Mouse (Mus musculus): Measurements from ENCODE around the gene Mnt.

Mnt gene

GRCm38 (mm10) chr11:74832503-74833143 lies 1.9 kb downstream of the Mnt start:
- peak; percentile 54 for DNase-seq

GRCm38 (mm10) chr11:74833536-74834358 lies 3.0 kb downstream of the Mnt start:
- DNase-seq = no peak

DNA sequence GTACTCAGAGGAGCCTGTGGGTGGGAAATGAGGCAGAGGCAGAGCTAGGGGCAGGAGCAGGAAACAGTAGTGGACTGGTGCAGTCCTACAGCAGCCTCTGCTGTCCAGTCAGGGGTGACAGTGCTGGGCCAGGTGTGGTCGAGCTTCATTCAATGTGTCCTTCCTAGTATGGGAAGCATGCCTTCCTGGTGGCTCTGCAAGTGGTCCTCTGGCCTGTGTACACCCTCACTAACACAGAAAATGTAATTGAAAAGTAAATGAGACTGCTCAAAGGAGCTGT lies 3.6 kb downstream of the Mnt start:
- DNase-seq = no peak

DNA sequence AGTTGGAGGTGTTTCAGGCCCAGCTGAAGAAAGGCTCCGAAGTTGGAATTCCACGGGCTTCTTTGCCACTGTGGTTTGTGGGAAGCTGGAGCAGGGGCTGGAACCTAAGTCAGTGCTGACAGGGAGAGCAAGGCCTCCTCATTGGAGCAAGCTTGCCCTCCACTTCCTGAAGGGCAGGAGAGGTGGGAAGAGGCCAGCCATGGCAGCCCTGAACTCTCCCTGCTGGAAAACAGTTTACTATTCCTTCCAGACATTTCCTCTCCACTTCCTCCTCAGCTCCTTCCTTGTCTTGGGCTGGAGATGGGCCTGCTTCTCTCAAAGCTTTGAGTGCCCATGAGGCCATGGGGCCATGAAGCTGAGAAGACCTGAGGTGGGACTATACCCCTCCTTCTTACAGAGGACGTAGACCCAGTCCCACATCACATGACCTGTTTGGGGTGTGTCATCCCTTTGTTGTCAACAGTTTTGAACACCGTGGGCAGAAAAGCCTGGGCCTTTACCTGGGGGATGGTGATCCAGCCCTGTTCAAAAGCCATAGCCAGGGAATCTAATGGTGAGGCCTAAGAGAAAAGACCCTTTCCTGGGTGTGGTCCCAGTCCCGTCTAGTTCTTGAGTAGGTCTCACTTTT lies 4.0 kb downstream of the Mnt start:
- no peak for DNase-seq

DNA sequence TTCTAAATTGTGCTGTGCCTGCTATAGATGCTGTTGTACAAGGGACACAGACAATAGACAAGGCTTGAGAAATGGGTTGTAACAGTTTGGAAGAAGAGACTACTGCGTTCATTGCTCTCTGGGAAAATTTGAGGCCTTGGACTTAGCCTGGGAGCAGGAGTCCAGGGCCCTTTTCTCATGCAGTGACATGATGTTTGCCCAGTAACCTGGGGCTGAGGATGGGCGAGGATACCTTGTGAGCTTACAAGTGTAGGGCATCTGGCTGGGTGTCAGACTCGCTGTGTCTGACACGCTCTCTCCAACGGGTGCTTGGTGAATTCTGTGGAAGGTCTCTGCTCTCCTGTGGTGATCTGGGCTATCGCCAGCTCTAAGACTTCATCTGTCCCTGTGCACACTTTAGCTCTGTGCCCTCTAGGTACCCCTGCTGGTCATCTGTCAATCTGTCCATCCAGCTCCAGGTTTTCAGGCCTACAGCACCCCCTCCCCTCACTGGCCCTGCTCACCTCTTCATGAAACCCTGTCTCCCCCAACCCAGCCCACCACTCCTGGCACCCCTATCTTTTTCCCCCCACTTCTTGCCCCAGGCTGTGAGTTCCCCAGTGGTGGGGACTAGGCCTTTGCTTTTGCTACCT lies 5.0 kb downstream of the Mnt start:
- DNase-seq = no peak

DNA sequence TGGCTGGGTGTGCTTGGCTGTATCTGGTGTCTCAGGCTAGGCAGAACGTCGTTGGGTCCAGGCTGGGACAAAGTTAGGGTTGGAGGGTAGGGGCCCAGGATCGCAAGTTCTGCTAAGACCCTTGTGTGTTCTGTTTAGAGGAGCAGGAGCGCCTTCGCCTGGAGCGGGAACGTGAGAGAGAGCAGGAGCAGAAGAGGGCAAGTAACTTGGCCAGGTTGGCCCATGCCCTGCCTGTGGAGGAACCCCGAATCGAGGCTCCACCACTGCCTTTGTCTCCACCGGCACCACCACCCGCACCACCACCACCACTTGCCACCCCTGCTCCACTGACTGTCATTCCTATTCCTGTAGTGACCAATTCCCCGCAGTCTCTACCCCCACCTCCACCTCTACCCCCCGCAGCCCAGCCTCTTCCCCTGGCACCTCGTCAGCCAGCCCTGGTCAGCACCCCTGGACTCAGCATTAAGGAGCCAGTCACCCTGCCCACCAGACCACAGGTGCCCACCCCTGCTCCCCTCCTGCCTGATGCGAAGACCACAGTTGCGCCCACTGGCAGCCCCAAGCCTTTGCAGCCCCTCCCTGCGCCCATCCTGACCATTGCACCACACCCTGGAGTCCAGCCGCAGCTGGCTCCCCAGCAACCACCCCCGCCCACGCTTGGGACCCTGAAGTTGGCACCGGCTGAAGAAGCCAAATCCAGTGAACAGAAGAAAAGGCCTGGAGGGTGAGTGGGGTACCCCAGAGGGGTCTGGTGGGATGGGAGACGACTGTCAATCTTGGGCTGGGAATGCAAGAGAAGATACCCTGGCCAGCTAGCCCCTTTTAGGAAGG lies 5.7 kb downstream of the Mnt start:
- no peak for DNase-seq

- no peak for DNase-seq
Measured at GRCm38 (mm10) chr11:74837056-74837693, 6.5 kb downstream of the Mnt start.

DNA sequence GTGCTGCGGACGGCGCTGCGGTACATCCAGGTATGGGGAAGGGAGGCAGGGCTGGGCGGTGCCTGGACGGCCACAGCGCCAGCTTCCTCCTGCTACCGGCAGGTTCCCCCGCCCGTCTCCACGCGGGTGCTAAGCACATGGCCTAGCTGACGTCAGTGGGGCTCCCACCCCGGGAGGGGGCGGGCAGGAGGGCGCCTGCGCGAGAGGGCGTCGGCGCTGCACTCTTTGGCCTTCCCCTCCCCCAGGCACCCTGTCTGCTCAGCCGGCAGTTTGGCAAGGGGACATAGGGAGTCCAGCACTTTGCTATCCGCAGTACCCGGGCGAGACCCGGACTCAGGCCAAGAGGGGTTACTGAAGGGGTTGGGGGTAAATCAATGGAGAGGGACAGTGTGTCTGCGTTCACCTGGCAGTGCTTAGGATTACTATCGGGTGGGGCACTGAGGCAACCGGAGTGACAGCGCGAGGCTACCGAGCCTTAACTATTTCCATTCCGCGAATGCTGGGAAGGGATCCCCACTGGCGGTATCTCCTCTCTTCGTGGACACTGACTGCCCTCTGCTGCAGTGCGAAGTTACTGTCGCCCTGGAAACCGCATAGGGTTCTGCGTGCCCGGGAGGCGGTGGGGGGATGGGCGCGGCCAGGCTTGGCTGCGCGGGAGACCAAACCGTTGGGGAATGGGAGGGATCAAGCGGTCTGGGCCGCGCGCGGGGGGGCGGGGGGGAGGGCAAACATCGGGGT lies 7.1 kb downstream of the Mnt start:
- peak; percentile 90 for DNase-seq

DNA sequence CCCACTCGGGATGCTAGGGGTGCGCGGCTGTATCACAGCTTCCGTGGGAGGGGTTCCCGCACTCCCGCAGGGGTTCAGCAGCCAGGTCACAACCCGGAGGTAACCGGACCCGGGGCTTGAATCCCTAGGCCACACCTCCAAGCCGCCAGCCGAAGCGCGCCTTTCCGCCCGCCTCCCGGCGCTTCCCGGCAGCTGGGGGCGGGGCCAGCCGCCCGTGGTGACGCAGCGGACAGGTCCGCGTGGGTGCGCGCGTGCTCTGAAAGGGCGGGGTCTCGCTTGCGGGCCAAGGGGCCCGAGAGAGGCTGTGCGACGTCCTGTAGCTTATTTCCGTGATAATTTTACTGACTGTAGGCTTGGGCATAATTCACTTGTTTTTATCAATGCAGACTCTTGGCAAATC lies 7.7 kb downstream of the Mnt start:
- peak; percentile 90 for DNase-seq

DNA sequence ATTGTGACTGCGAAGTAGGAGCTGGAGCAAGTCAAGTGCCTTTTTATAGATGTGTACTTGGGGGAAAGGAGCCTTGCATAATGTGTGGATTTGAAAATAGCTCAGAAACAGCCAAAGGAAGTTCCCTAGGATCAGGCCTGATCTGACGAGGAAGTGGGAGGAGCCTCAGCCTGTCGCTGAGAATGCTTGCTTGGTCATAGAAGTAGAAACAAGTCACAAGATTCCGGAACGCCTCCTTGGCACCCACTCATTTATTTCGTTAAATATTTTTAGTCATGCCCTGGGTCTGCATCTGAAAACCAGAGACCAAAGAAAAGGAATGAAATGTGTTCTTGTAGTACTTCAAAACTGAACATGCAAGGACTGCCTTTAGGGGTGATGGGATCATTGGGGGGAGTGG lies 8.3 kb downstream of the Mnt start:
- no peak for DNase-seq

DNA sequence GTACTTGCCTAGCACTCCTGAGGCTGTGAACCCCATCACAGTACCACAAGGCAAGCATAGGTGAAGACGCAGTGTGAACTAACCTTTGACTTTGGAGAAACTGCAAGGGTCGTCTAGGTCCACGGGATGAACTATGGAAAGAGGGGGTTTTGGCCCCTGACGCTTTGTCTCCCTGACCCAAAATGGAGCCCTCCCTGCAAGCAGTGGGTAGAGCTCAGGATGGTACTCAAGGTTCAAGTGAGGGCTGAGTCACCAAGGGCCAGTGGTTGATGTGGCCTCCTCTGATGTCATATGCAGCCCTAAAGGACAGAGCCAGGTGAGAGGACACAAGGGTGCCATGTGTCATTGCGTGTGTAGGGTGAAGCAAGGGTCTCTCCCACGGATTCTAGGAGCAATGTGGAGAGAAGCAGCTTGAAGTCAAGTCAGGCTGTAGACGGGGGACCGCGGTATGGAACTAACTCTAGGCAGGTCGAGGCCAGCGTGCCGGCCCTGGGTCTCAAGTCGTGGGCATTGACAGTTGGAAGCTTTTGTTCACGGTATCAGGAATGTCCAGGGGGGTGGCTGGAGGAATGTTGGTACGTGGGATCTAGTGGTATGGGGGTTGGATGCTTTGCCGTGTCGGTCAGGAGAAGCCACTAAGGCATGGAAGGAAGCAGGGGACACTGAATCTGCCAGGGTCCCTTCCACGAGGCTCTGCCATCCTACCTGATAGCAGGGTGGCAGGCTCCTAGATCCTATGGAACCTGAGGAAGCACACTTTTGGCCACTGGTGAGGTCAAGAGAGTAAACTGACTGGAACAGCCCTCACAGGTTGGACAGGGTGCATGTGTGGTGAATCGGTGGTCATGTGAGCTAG lies 9.4 kb downstream of the Mnt start:
- no peak for DNase-seq

DNA sequence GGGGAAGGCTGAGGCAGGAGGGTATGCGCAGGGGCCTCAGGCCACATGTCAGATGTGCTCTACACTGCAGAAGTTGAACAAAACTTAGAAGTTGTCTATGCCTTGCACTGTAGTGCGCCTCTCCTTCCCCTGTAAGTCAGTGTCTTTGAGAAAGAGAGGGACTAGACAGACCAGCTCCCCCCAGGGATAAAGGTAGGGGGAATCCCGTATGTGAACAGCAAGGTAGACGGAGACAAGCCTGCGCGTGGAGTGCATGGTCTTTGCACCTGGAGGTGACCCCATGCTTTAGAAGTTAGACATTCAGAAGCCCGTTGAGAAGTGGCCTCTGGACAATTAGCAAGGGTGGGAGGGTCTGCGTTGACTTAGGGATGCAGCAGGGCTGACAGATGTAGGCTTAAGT lies 10.0 kb downstream of the Mnt start:
- DNase-seq = no peak

DNA sequence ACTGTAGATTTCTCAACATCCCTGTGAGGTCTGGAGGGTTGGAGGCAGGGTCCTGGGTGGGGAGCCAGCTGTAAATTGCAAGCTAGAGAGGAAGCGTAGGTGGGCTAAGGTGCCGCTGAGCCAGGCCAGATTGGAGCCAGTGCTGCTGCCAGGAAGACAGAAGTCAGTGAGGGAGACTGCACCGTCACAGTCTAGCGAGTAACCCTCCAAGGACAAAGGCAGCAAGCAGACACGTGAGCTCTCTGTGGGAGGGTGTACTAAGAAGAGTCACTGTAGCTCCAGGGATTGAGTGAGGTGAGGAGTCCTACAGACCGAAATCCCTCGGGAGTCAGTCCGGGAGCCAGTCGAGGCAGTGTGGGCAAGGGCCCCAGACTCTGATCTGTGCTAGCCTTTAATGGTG lies 10.6 kb downstream of the Mnt start:
- DNase-seq = no peak

DNA sequence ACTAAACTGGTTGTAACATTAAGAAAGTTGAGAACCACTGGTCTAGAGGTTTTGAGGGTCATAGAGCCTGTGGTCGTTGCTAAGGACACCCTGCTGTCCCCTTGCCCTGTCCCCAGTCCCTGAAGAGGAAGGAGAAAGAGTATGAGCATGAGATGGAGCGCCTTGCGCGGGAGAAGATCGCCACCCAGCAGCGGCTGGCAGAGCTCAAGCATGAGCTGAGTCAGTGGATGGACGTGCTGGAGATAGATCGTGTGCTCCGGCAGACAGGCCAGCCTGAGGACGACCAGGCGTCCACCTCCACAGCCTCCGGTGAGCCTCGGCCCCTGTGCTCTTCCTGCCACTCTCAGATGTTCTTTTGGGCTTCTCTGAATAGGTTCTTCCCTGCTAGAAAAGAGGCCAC lies 11.3 kb downstream of the Mnt start:
- DNase-seq = no peak

- no peak for DNase-seq
Measured at GRCm38 (mm10) chr11:74842656-74843434, 12.1 kb downstream of the Mnt start.

- DNase-seq = no peak
Measured at GRCm38 (mm10) chr11:74843435-74843714, 12.7 kb downstream of the Mnt start.

DNA sequence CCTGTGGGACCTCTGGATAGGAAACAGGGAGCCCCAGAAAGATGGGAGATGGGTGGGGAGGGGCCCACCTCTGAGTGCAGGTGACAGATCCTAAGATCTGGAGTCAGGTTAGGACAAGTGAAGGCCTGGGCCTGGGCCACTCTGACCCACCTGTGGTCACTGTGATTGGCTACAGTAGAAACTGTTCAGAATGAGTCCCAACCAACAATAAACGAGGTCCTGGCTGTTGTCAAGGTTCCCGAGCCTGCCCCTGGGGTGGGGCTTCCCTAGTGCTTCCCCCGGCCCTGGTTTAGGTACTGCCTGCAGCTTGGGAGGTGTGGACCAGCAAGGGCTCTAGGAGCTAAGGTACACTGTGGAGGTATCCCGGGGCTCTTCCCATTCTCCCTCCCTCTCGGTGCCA lies 13.0 kb downstream of the Mnt start:
- no peak for DNase-seq

- DNase-seq = no peak
Measured at GRCm38 (mm10) chr11:74845784-74846183, 15.1 kb downstream of the Mnt start.

DNA sequence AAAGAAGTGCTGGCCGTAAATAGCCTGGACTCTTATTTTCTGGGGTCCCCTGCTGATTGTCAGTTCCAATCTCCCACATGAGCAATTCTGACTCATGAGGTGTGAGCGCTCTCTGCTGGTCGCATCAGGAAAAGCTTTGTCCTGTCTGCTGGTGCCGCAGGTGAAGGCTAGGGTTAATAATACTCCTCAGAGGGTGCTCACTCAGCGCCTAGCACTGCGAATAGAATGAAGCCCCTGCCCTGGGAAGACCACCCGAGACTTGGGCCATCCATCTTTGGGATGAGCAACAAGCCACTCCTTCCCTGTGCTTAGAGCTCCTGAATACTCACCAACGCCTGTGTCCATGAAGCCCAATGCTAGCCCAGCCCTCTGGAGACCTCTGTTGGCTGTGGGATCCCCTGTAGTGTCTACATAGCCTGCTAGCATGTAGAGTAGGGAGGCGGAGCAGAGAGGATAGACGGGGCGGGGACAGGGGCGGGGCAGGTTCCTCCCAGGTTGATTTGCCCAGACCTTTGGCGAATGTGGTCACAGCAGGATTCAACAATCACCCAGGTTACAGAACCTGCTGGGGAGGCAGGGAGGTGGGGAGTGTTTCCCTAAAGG lies 17.3 kb downstream of the Mnt start:
- peak; percentile 79 for DNase-seq
